Mouse (Mus musculus) limb, embryonic 14.5 days (tissue): ENCODE data around the gene Nosip. TPM values are rescaled to one million over a fixed set of nuclear protein-coding genes. Genes with fewer than 3 reads are reported as not detected.
A peak's percentile ranks its signal among the peaks of the same experiment; 100 is the strongest.

Experiments
- ATAC-seq: fragments of 200-750 bp; cut with Nextera tagmentation; 2 replicates; pipeline ENCODE4 v1.8.0; 2017; ENCODE audit warnings: low read depth, moderate number of reproducible peaks, moderate TSS enrichment; ENCODE audit not compliant: low FRiP score
- DNase-seq: peaks from one replicate; pipeline ENCODE4 v3.0.0-alpha.2; 2015; ENCODE audit warnings: low spot score
- H3K27ac ChIP-seq: fragments of 300-500 bp; sonication (generic); replicated peaks from 2 replicates; pipeline ENCODE4 v1.5.1; 2014; ENCODE audit warnings: low read depth, mild to moderate bottlenecking, low read length, moderate library complexity, mixed read lengths
- H3K27me3 ChIP-seq: fragments of 300-500 bp; sonication (generic); 2 replicates; pipeline ENCODE4 v1.6.1; 2014; ENCODE audit warnings: low read length, mixed read lengths; ENCODE audit not compliant: control insufficient read depth, insufficient read depth
- H3K36me3 ChIP-seq: fragments of 300-500 bp; sonication (generic); 2 replicates; pipeline ENCODE4 v1.6.1; 2014; ENCODE audit warnings: mild to moderate bottlenecking, low read length, moderate library complexity, mixed read lengths; ENCODE audit not compliant: control insufficient read depth, insufficient read depth
- H3K4me1 ChIP-seq: fragments of 300-500 bp; sonication (generic); 2 replicates; pipeline ENCODE4 v1.6.1; 2014; ENCODE audit warnings: antibody characterized with exemption, low read length, mixed read lengths; ENCODE audit not compliant: control insufficient read depth, insufficient read depth
- H3K4me2 ChIP-seq: fragments of 300-500 bp; sonication (generic); replicated peaks from 2 replicates; pipeline ENCODE4 v1.6.1; 2014; ENCODE audit warnings: low read depth, mild to moderate bottlenecking, low read length, moderate library complexity; ENCODE audit not compliant: severe bottlenecking
- H3K4me3 ChIP-seq: fragments of 300-500 bp; sonication (generic); replicated peaks from 2 replicates; pipeline ENCODE4 v1.5.1; 2014; ENCODE audit warnings: low read length
- H3K9ac ChIP-seq: fragments of 300-500 bp; sonication (generic); 2 replicates; pipeline ENCODE4 v1.6.1; 2014; ENCODE audit warnings: mild to moderate bottlenecking, low read depth, low read length, moderate library complexity; ENCODE audit not compliant: severe bottlenecking
- H3K9me3 ChIP-seq: fragments of 300-500 bp; sonication (generic); 2 replicates; pipeline ENCODE4 v1.6.1; 2016; ENCODE audit warnings: low read length; ENCODE audit not compliant: control insufficient read depth
- POLR2A ChIP-seq: fragments of 200-500 bp; IDR thresholded peaks from 2 replicates; pipeline ENCODE4 v1.8.0; 2012; ENCODE audit warnings: inconsistent platforms, mild to moderate bottlenecking, moderate library complexity, borderline replicate concordance; ENCODE audit not compliant: insufficient read depth, insufficient read length; ENCODE audit errors: extremely low read depth
- WGBS: fragments of 180-500 bp; shearing (Covaris S2); extraction: QIAGEN DNeasy Blood & Tissue Kit; methylation state at CpG from one replicate; pipeline ENCODE4 v1.1.7; 2014; 5-methylcytosine and 5-hydroxymethylcytosine counted together
- polyA plus RNA-seq, 2 experiments: library from polyadenylated mRNA; depleted of rRNA in 1 of 2; stranded (reverse) in 1 of 2; unstranded in 1 of 2; fragments of >200 nt; fragmentation: Nextera tagmentation in 1 of 2; extraction: Ambion mirVana in 1 of 2; gene quantifications; 2 replicates each; pipeline versions ENCODE4 v1.2.1 to v1.2.3; 2012 to 2014

Gene Nosip
- polyA plus RNA-seq, 2 experiments: 68.1 to 82.7 TPM

DNA sequence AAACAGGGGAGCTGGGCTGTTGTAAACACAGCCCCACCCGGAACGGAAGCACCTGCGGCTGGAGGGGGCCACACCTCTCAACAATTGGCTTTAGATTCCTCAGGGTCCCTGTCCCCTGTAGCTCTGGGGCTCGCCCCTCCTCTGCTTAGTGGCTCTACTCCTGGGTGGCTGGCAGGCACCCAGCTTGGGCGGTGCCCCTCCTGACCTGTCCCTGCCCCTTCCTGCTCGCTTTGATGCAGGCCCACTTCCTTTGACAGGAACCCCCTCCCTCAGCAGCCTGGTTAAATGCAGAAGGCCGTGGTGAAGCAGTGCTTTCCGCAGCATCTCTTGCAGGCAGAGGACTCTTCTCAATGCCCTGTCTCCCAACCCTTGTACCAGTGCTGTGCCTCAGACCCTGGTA lies 59.2 kb downstream of the Nosip start:
- ATAC-seq: no peak
- H3K4me1 ChIP-seq: peaks cover 20% of the 10 kb centered on the region
- WGBS: 68% methylated on average over 8 of the region's 8 CpGs
- no peak overlapping the region for H3K27ac ChIP-seq
- no peaks in the 10 kb centered on the region for H3K27me3 ChIP-seq
- no peak overlapping the region for H3K4me3 ChIP-seq
- peaks cover 65% of the 10 kb centered on the region for H3K36me3 ChIP-seq
- no peak for DNase-seq
- H3K9me3 ChIP-seq: no peaks in the 10 kb centered on the region
- no peak for TF ChIP-seq POLR2A
- H3K4me2 ChIP-seq: no peak overlapping the region
- 0 out of 2 replicates have a peak overlapping the region, but pooled peaks have one; percentile 2 for H3K9ac ChIP-seq

DNA sequence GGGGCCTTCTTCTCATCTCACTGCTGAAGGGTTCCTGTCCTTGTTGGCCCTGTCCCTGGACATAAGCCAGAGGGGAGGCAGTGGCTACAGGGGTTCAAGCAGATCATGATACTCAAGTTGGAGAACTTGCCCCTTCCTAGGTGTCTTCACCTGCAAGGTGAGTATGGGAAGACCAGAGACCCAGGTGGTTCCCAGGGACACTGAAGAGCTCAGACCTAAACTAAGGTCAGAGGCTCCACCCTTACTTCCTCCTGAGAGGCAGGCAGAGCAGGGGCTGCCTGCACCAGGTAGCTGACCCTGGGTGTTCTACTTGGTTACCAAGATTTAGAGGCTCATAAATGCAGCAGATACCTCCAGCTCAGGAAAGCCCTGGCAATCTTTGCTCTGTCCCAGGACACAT lies 59.7 kb downstream of the Nosip start:
- Histone ChIP-seq H3K4me1 (peaks cover 26% of the 10 kb centered on the region), H3K27ac (no peak overlapping the region), H3K4me3 (no peak overlapping the region), H3K27me3 (no peaks in the 10 kb centered on the region), H3K9ac (no peak overlapping the region), H3K4me2 (no peak overlapping the region), H3K9me3 (no peaks in the 10 kb centered on the region), H3K36me3 (peaks cover 70% of the 10 kb centered on the region)
- ATAC-seq (no peak), DNase-seq (no peak)
- no peak for TF ChIP-seq POLR2A

DNA sequence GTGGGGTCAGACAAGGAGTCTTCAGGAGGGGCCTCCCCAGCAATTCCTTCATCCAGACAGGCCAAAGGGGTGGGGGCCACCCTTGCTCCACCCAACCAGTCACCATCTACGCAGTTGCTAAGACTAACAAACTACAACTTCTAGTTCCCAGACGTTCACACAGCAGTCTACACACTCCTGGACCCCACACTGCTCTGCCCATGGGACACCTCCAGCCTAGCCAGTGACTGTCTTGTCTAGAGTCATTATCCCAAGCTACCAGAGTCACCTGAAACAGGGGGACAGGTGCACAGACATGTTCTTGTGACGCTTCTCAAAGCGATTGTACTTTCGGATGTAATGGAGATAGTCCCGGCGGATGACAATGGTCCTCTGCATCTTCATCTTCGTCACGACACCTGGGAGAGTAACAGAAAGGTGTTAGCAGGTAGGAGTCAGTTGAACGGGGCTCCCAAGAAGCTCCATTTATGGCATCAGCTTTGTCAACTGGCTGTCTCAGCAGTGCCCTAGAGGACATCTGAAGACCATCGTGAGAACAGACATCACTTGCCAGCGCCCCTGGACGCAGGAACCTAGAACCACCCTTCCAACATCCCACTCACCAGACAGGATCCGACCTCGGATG lies 60.4 kb downstream of the Nosip start:
- Histone ChIP-seq H3K27ac (no peak overlapping the region), H3K4me1 (peaks cover 31% of the 10 kb centered on the region), H3K9me3 (no peaks in the 10 kb centered on the region), H3K27me3 (no peaks in the 10 kb centered on the region), H3K4me3 (peak overlapping the region; percentile 97), H3K9ac (peak overlapping the region; percentile 98), H3K36me3 (peaks cover 75% of the 10 kb centered on the region), H3K4me2 (peak overlapping the region; percentile 93)
- ATAC-seq (no peak), DNase-seq (no peak)
- WGBS: 83% methylated on average over 15 of the region's 15 CpGs
- TF ChIP-seq POLR2A: no peak

DNA sequence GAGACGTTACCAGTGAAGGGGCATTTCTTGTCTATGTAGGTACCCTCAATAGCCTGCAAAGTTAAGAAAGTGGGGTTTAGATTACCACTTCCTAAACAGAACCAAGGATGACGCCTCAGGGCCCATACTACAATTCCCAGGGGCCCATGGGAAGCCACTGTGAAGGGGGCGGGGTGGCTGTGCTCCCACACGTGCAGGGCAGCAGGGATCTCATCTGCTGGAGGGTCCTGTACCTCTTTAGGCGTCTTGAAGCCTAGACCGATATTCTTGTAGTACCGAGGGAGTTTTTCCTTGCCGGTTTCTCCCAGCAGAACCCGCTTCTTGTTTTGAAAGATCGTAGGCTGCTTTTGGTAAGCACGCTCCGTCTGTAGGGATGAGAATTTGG lies 60.9 kb downstream of the Nosip start:
- peaks cover 31% of the 10 kb centered on the region for H3K4me1 ChIP-seq
- H3K9ac ChIP-seq: peak overlapping the region; percentile 98
- 21% methylated on average over 12 of the region's 12 CpGs for WGBS
- H3K4me2 ChIP-seq: peak overlapping the region; percentile 93
- peak overlapping the region; percentile 97 for H3K4me3 ChIP-seq
- H3K9me3 ChIP-seq: no peaks in the 10 kb centered on the region
- no peak for DNase-seq
- ATAC-seq: no peak
- no peaks in the 10 kb centered on the region for H3K27me3 ChIP-seq
- no peak for TF ChIP-seq POLR2A
- H3K27ac ChIP-seq: peak overlapping the region; percentile 90; the same call in 1 of the 2 replicates
- peaks cover 74% of the 10 kb centered on the region for H3K36me3 ChIP-seq

GRCm38 (mm10) chr7:45124224-45125143 lies 62.3 kb downstream of the Nosip start, which contains the start of gene Rps11:
Rps11 (minus strand) TSS chr7:45124439.
- peak; percentile 75; the same call in 1 of the 2 replicates for TF ChIP-seq POLR2A
- H3K27me3 ChIP-seq: no peaks in the 10 kb centered on the region
- H3K27ac ChIP-seq: peak within 1 kb of the TSS; percentile 90
- WGBS: under 1% methylated on average over 59 of the region's 59 CpGs
- peaks cover 33% of the 10 kb centered on the region for H3K4me1 ChIP-seq
- H3K4me3 ChIP-seq: peak within 1 kb of the TSS; percentile 97
- H3K4me2 ChIP-seq: peak within 1 kb of the TSS; percentile 93
- DNase-seq (peak; percentile 99), ATAC-seq (peak; percentile 80)
- peaks cover 68% of the 10 kb centered on the region for H3K36me3 ChIP-seq
- peak within 1 kb of the TSS; percentile 98 for H3K9ac ChIP-seq
- no peaks in the 10 kb centered on the region for H3K9me3 ChIP-seq
